Mouse (Mus musculus) cerebellum, adult 2 months (tissue): ENCODE measurements at regions not wholly inside any gene's neighbourhood (a gene's known extent, or its start where the extent isn't known, plus 50 kb on each side); places are given as distances from the start of the nearest gene placed in this dataset.

Source experiments
- CTCF ChIP-seq: fragments of 200-500 bp; IDR thresholded peaks from 2 replicates; pipeline ENCODE4 v1.5.1; 2011; ENCODE audit warnings: low read depth, mild to moderate bottlenecking, control low read depth, low read length, moderate library complexity, borderline replicate concordance; ENCODE audit not compliant: insufficient read depth
- POLR2A ChIP-seq: fragments of 200-500 bp; IDR thresholded peaks from 2 replicates; pipeline ENCODE4 v1.6.1; 2011; ENCODE audit warnings: low read length, control low read depth, borderline replicate concordance; ENCODE audit not compliant: insufficient read depth

GRCm38 (mm10) chr1:165084753-165085152 is 75.8 kb downstream of the Tbx19 start:
- TF ChIP-seq CTCF = no peak
- TF ChIP-seq POLR2A = no peak
